Mouse (Mus musculus) gastrocnemius, adult 2 months (tissue): ENCODE results near the gene Sct. TPM values are rescaled to one million over a fixed set of nuclear protein-coding genes. Genes with fewer than 3 reads are reported as not detected.
A peak's percentile ranks its signal among the peaks of the same experiment; 100 is the strongest.
"Not testable (repeated sequence)": the region's sequence is repeated elsewhere in the genome, so short reads cannot be mapped to it uniquely, and the experiment has no call there.

Experiments used
- DNase-seq: peaks from one replicate; pipeline ENCODE4 v3.0.0; 2022
- H3K27ac ChIP-seq: fragments of 200-600 bp; 2 replicates; pipeline ENCODE4 v1.8.1; 2022; ENCODE audit warnings: mild to moderate bottlenecking
- H3K4me3 ChIP-seq: fragments of 200-600 bp; 2 replicates; pipeline ENCODE4 v1.8.1; 2022; ENCODE audit warnings: mild to moderate bottlenecking, moderate library complexity
- CTCF ChIP-seq: fragments of 200-600 bp; IDR thresholded peaks from 2 replicates; pipeline ENCODE4 v1.8.1; 2022; ENCODE audit warnings: antibody characterized with exemption, mild to moderate bottlenecking, moderate library complexity
- intact Hi-C: fragments of 180-260 bp; cut with DNase I; formaldehyde crosslinking; loops from one replicate; pipeline ENCODE4 v1.15.1; 2025
- total RNA-seq, 2 experiments: library from RNA; stranded (reverse); gene quantifications; 2 replicates each; pipeline ENCODE4 v1.2.3; 2021

Sct gene
- total RNA-seq, 2 experiments from 2014 or later = not detected

DNA sequence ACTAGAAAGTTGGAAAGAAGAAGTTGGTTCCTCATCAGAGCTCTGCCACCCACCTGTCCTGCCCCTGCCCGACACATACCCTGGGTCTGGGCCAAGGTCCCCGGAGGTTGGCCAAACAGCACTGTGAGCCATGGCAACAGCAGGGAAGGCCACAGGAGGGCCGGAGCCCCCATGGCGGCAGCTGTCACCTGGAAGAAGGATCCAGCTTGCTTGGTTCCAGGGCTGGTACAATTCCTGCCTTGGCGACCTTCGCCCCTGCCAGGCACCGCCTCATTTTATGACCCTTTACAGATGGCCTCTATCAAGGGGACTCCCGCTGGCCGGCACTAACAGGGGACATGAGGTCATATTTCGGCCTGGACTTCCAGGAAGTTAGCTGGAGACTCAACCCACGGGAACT, 2.4 kb downstream of the Sct start, which contains the start of gene Cdhr5:
Cdhr5 (minus strand) TSS at position 241 of the 400 bp plus-strand sequence.
- TF ChIP-seq CTCF = no peak
- DNase-seq = no peak
- intact Hi-C loops = no loop called here
- H3K27ac ChIP-seq = no peak within 1 kb of the TSS
- H3K4me3 ChIP-seq = no peak within 1 kb of the TSS

DNA sequence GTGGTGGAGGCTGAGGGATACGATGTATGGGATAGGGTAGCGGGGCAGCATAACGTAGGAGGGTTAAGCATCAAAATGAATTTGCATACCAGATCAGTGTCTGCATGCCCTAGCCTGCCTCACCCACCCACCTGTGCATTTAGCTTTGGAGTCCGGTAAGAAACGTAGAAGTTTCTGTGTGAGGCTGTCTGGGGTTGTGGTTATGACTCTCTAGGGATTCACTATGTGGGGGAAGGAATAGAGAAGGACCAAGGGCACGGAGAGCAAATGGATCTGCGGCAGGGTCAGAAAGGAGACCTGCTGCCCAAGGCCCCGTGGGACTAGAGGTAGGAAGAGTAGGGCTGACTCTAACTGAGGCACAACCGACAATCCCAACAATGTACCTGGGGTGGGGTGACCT, 3.6 kb downstream of the Sct start:
- TF ChIP-seq CTCF = no peak
- Histone ChIP-seq H3K4me3 (no peak overlapping the region), H3K27ac (no peak overlapping the region)
- no peak for DNase-seq
- intact Hi-C loops = no loop called here

DNA sequence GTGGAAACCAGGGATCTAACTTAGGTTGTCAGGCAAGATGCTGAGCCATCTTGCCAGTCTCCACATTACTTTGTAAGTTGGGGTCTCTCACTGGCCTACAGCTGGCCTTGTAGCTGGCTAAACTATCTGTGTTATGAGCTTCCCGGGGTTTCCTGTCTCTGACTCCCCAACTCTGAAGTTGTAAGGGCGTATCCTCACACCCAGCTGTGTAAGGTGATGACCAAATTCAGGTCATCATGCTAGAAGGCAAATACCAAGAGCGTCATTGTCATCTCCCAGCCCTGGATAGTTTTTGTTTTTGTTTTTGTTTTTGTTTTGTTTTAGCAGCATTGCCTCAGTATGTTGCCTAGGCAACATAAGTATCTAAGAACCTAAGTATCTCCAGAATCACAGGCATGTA, 8.3 kb downstream of the Sct start:
- no peak for TF ChIP-seq CTCF
- intact Hi-C loops = no loop called here
- DNase-seq = no peak
- no peak overlapping the region for H3K27ac ChIP-seq
- H3K4me3 ChIP-seq = no peak overlapping the region

DNA sequence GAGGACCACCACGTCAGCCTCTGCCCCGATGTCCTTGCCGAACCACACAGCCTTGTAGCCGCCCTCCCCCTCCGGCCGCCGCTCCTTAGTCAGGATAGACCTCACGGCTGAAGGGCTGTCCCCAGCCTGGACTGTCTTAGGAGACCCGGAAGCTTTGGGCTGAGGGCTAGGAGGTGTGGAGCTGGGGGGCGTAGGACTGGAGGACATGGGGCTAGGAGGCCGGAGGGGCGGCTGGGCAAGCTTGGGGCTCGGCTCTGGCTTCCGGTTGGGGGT, 9.7 kb downstream of the Sct start:
- no peak for DNase-seq
- Histone ChIP-seq H3K27ac (no peak overlapping the region), H3K4me3 (peak overlapping the region; percentile 43)
- intact Hi-C loops = no loop called here
- no peak for TF ChIP-seq CTCF

DNA sequence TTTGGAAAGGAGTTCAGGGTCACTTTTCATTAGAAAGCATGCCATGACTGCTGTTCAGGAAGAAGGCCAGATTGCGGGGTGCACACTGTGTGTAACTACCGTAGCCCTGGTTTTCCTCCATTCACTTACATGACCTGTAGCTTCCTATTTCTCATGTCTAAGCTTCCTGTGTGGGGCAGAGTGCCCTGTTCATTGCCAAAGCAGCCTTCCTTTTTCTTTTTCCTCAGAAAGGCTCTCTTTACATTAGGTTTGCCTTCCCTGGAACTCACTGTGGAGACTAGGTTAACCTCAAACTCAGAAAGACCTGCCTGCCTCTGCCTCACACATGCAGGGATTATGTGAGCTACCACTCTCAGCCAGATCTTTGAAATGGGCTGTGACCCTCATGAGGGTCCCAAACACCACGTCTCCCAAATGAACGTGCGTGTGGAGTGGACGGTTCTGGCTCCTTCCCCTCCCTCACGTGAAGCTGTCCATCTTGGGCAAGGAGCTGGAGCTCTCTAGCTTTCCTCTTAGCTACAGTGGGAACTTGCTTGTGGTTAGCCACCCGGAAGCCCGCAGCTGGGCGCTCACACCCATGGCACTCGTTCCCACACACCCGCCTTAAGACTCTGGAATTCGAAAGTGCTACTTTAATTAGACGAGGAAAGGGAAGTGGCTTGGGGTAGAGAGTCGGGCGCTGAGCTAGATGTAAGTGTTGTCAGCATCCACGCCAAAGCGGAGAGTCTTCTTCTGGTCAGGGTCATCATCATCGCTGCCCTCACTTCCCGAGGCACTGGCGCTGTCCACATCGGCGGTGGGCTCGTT, 10.3 kb downstream of the Sct start:
- TF ChIP-seq CTCF = no peak
- no peak for DNase-seq
- Histone ChIP-seq H3K4me3 (peak overlapping the region; percentile 43), H3K27ac (no peak overlapping the region)
- intact Hi-C loops = no loop called here

DNA sequence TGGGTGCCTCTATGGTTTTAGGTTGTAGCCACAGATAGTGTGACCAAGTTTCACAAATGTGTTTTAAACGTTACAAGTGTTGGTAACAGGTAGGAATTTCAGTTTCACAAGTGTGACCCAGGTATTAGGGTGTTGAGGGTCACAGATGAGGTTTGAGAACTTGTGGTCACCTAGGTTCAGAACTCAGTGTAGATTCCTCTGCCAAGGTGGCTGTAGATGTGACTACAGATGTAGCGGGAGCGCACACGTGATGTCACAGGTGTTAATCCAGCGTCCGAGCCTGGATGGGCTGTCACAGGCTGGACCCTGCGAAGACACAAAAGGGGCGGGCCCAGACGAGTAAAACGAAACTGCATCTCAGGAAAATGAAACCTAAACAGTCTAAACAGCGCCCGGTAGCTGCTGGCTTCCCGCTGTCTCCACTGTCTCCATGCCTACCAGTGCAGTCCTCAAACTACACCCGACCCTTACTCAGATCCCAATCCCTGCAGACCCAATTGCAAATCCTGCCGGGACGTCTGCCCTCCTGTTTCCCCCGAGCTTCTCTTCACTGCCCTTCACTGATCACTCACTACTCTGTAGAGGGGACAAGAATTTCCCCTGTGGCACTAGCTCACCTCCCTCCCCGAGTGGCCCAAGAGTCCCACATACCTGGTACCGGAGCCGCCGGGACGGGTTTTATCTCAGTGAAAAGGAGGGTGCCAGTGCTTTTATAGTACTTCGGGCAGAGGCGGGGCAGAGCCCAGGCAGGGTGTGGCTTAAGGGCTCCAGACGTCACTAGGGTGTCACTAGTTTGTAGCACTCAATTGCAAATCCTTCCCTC, 13.0 kb downstream of the Sct start, which contains the start of gene Irf7:
Irf7 (minus strand) TSS at position 743 of the 823 bp plus-strand sequence.
- peak within 1 kb of the TSS; percentile 76 for H3K4me3 ChIP-seq
- DNase-seq = peak; percentile 73
- no peak for TF ChIP-seq CTCF
- intact Hi-C loops = loop anchor here (1.0 kb wide), 1 partner anchor 97 kb away; no protein-coding TSS in a partner anchor
- H3K27ac ChIP-seq = peak within 1 kb of the TSS; percentile 77

DNA sequence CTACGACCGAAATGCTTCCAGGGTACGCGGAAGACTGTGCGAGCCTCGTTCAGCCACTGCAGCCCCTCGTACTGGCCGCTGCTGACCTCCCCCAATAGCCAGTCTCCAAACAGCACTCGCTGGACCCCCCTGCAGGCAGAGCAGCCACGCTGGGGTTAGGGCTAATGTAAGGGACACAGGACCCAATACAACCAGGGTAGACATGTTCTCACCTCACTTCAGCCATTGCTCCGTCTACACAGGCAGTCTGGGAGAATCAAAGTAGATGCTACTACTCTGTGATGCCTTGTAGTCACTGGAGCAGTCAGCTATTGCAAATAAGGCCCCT, 13.6 kb downstream of the Sct start:
- DNase-seq = no peak
- intact Hi-C loops = loop anchor here (1.0 kb wide), 1 partner anchor 98 kb away; no protein-coding TSS in a partner anchor
- TF ChIP-seq CTCF = no peak

DNA sequence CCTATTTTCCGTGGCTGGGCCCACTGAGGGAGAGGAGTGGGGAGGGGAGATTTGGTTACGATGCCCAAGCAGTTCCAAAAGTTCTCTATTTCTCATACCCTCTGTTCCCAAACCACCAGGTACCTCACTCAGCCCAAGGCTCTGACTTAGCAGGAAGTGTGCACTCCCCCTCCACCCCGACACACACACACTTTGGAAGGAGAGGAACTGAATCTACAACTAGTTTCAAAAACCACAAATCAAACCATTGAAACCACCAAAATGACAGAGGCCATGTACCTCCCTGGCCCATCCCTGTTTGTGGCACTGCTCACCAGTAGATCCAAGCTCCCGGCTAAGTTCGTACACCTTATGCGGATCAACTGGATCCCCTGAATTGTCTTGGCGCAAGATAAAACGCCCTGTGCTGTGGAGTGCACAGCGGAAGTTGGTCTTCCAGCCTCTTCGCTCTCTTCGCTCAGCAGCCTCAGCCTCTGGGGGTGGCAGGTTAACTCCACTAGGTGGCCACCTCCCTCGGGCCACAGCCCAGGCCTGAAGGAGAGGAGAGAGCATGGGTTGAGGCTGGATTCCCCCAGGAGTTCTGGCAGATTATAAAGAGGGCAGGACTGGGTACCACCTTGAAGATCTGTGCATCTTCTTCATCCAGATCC, 14.0 kb downstream of the Sct start:
- Histone ChIP-seq H3K4me3 (peak overlapping the region; percentile 76), H3K27ac (peak overlapping the region; percentile 31; the same call in 1 of the 2 replicates)
- DNase-seq = peak; percentile 54
- peak; percentile 59 for TF ChIP-seq CTCF
- intact Hi-C loops = loop anchor here (1.0 kb wide), 1 partner anchor 98 kb away; no protein-coding TSS in a partner anchor

More for the DNA sequence above, 13.6 kb downstream of the Sct start:
- peak overlapping the region; percentile 77; the same call in 1 of the 2 replicates for H3K27ac ChIP-seq
- H3K4me3 ChIP-seq = peak overlapping the region; percentile 76

DNA sequence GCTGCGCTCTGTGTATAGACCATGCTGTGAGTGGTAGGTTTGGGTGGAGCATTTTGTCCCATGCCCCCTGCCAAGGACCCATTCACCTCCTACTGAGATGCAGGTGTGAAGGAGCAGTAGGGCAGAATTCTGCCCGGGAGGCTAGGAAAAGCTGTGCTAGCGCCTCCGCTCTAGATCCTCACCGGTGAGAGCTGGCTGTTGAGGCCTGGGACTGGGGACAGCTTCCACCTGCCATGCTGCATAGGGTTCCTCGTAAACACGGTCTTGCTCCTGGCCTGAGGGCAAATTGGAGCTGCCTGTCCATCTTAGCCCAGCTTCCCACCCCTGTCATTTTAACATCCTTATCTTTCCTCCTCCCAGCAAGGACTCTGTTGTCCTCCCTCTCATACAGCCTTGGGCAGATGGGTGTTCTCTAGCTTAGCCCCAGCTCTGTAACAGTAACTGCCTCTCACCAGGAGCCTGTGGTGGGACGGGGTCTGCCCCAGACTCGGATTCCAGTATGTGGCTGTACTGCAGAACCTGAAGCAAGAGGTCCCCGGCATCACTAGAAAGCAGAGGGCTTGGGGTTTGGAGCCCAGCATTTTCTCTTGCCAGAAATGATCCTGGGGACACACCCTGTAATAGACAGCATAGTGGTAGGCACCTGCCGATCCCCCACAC, 14.8 kb downstream of the Sct start:
- TF ChIP-seq CTCF = no peak
- intact Hi-C loops = no loop called here
- H3K4me3 ChIP-seq = no peak overlapping the region
- DNase-seq = no peak
- no peak overlapping the region for H3K27ac ChIP-seq

DNA sequence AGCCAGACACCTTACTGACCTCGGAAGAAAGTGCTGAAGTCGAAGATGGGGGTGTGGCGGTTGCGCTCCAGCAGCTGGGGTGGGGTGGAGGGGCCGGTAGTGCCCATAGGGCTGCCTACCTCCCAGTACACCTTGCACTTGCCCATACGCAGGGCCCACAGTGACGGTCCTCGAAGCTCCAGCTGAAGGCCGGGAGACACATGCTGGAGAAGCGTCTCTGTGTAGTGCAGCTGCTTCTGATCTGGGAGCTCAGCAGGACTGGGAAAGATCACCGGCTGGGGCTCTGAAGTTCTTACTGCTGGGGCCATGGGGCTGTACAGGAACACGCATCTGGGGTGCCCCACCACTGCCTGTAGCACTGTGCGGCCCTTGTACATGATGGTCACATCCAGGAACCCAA, 15.3 kb downstream of the Sct start:
- DNase-seq = no peak
- Histone ChIP-seq H3K27ac (no peak overlapping the region), H3K4me3 (no peak overlapping the region)
- TF ChIP-seq CTCF = no peak
- intact Hi-C loops = no loop called here

DNA sequence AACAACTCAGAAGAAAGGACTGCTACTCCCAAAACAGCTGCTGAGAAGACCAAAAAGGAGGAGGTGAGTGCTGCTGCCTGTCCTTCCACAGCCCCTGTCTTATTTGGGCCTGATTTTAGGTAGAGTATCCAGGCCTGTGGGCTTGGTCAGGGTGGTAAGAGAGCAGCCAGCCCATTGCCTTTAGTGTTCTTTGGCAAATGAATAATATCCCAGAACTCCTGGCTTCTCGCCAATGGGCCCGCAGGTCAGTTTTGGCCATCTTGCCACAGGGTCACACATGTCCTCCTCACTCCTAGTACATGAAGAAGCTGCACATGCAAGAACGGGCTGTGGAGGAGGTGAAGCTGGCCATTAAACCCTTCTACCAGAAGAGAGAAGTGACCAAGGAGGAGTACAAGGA, 17.5 kb downstream of the Sct start:
- intact Hi-C loops = no loop called here
- TF ChIP-seq CTCF = no peak
- H3K4me3 ChIP-seq = no peak overlapping the region
- no peak overlapping the region for H3K27ac ChIP-seq
- no peak for DNase-seq

DNA sequence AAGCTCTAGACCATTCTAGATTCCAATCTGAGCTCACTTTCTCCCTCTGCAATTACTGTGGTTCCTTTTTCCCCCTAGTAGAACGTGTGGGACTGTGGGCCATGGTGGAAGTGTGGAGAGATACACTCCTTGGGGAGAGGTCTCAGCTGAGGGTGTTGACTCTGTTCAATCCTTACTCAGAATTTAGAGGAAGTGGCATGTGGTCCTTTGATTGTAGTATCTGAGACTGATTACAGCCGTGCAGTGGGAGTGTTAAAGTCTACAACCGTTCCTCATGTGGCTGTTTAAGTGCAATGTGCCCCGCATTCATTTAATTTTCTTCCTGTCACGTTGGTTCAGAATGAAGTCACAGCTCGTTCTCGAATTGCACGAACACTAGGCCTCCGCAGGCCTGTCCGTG, 22.8 kb downstream of the Sct start:
- intact Hi-C loops = no loop called here
- Histone ChIP-seq H3K4me3 (no peak overlapping the region), H3K27ac (no peak overlapping the region)
- no peak for TF ChIP-seq CTCF
- DNase-seq = no peak

DNA sequence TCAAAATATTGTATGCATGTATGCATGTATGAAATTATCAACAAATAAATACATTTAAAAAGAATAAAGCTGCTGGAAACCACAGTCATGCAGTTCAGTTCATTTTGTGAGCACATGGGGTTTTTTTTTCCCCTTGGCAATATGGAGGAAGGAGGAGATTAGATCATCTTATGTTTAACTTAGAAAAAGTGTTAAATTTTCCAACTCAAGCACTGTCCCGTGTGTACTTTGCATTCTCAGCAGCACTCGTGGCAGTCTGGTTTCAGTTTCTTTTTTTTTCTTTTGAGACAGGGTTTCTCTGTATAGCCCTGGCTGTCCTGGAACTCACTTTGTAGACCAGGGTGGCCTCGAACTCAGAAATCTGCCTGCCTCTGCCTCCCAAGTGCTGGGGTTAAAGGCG, 28.4 kb downstream of the Sct start:
- H3K27ac ChIP-seq, H3K4me3 ChIP-seq, intact Hi-C loops, DNase-seq: not testable (repeated sequence)
